Mouse (Mus musculus): ENCODE results near the gene Hrh3.

GRCm38 (mm10) chr2:180085926-180086636, 18.2 kb downstream of the Hrh3 start:
- TF ChIP-seq CTCF (IDR thresholded peaks at IDR 0.05; ENCODE audit: borderline replicate concordance, control insufficient read depth, extremely low read depth, insufficient read depth, low read length, poor library complexity) (no peak), POLR2A (IDR thresholded peaks at IDR 0.05; ENCODE audit: control insufficient read depth, extremely low read depth, insufficient read depth, low read length, poor library complexity) (no peak)

Measured in thymus, adult 2 months (tissue).